Mouse (Mus musculus): ENCODE data around the gene Ccl21a.
"Not testable (repeated sequence)": the region's sequence is repeated elsewhere in the genome, so short reads cannot be mapped to it uniquely, and the experiment has no call there.

Ccl21a gene

DNA sequence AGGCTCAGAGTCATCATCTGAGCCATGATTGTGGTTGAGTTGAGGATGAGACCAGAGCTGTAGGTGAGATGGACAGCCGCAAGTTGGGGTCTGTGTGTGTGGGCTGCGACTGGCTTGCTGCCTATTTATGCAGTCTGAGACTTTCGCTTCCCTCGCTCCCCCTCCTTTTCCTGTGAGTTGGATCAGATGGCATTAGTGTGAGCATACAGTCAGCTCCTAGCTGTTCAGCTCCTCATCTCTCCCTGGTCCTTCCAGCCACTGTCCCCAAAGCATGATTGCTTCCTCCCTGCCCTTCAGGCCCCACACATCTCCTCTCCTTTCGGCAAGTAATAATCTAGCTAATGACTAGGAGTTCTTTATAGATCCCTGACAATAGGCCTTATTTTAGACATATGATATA is at the start of gene Ccl21a:
Gene Ccl21a, minus strand, starts transcription at position 101 of the 400 bp plus-strand sequence.
- not testable (repeated sequence) for DNase-seq (ENCODE audit: low spot score in 2 of 2)

DNA sequence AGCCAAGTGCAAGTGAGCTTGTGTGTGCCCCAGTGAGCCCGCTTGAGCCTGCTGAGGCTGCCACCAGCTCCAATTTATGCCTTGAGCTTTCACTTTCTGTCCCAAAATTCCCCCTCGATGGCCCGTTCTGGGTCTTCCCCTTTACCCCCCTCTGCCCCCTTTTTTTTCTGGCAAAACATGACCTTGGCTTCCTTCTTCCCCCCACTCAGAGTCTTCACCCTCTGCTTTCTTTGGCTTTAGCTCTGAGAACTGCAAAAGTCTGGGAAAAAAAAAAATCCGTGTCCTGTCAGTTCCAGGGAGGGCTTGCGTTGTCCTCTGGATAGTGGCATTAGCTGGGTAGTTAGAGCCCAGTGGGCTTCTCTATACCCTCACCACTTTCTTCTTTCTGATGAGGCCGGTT is 17.3 kb downstream of the Ccl21a start, which contains the start of gene Ccl19:
Gene Ccl19, minus strand, starts transcription at position 101 of the 400 bp plus-strand sequence.
- DNase-seq (ENCODE audit: low spot score in 2 of 2), result not testable (repeated sequence)

DNA sequence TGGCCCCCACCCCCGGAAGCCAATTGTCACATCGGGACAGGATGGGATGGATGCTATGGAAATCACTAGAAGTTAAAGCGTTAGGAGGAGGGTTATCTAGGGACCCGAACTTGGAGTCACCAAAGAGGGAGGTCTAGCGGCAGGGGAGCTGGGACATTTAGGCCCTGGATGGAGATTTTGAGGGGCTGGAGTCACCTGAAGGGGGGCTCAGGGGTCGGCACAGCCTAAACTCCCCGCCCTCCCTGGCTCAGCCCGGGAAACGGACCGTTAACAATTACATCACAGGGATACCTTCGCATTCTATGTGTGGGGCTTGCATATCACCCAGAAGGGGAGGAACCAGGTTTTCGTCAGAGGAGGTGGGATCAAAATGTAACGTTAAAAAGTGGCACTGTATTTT is 38.5 kb downstream of the Ccl21a start, which contains the start of gene 4930578G10Rik:
Gene 4930578G10Rik, plus strand, starts transcription at position 301 of the 400 bp plus-strand sequence.
- DNase-seq (ENCODE audit: low spot score in 2 of 2), result not testable (repeated sequence)

All from natural killer cell, adult 2 months (primary cell).